Mouse (Mus musculus): ENCODE measurements around the gene Scgb2b17.
"Not testable (repeated sequence)": the region's sequence is repeated elsewhere in the genome, so short reads cannot be mapped to it uniquely, and the experiment has no call there.

The Scgb2b17 gene

GRCm38 (mm10) chr7:33056461-33056860 is at the start of gene Scgb2b17:
Gene Scgb2b17 (minus strand): TSS chr7:33056561.
- POLR2A ChIA-PET, CTCF ChIA-PET: not testable (repeated sequence)

GRCm38 (mm10) chr7:33063149-33063548 is 6.8 kb upstream of the Scgb2b17 start, which contains the start of gene Scgb1b17:
Gene Scgb1b17 (plus strand): TSS chr7:33063449.
- CTCF ChIA-PET, POLR2A ChIA-PET: not testable (repeated sequence)
